Mouse (Mus musculus) erythroblast, embryonic 14.5 days (primary cell): ENCODE measurements around the gene Serpinb13.

Source experiments
- GATA1 ChIP-seq: IDR thresholded peaks from 2 replicates; pipeline ENCODE4 v1.6.1; 2012; ENCODE audit warnings: low read length, inconsistent platforms, mixed read lengths
- TAL1 ChIP-seq: IDR thresholded peaks from 3 replicates; pipeline ENCODE4 v1.6.1; 2012; ENCODE audit warnings: low read length, inconsistent platforms, mixed read lengths

GRCm38 (mm10) chr1:106980684-106981083, at the start of gene Serpinb13:
- no peak for TF ChIP-seq GATA1
- no peak for TF ChIP-seq TAL1
